ENCODE assay signal across 16 mouse cellular contexts in the genomic region with DNA sequence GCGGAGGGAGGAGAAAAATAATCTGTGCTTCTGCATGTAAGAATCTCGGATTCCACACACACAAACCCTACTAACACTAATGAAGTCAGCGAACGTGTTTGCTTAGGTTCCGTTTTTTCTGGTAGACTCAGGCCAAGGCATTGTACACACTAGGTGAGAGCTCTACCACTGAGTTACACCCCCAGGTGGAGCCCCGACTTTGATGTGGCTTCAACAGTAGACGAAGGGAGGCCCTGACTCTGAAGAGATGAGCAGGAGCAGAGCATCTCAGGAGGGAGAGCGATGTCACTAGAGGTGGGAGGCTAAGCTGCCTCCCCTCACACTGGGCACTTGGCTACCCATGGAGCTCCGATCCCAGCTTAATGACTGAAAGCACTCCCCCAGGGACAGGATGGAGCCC. TPM values are rescaled to one million over a fixed set of nuclear protein-coding genes. Genes with fewer than 3 reads are reported as not detected.
DNase-seq lines count a peak whose midpoint lies in the region; ATAC-seq lines count a peak whose summit lies in the region.
"Had no signal": no experiment of that assay in that cellular context is flagged by ENCODE, and none has a peak within 500 bp of the region (broad histone marks: within the 10 kb centered on the region; RNA-seq: fewer than 3 reads in every experiment).

No protein-coding gene starts in this region.

- DNase-seq in CD4-positive, CD25-positive, alpha-beta regulatory T cell, adult 2 months (ENCODE audit: low read depth, low spot score), result peak; percentile 11
- DNase-seq in thymus, postnatal 0 days (ENCODE audit: low spot score), result peak; percentile 66
- DNase-seq in thymus, postnatal 36 days, result peak; percentile 13 to 29
- DNase-seq in adrenal gland, postnatal 10 days, result no peak
- DNase-seq in adrenal gland, postnatal 36 days, result no peak
- DNase-seq: adrenal gland, postnatal 14 days; B cell, adult 2 months; cerebellum, adult 2 months; cerebellum, postnatal 10 days; embryo, embryonic 11 days; gastrocnemius, postnatal 14 days; heart, postnatal 36 days had no signal

- no peak for ATAC-seq in CD4-positive, CD25-positive, alpha-beta regulatory T cell, adult 4 months
- no peak for ATAC-seq in inflammation-experienced regulatory T-cells, adult 6 months
- ATAC-seq: forebrain, embryonic 16.5 days; intestine, postnatal 0 days had no signal

RNA-seq across cellular contexts. Expression of a gene that starts 12.7 kb away (rescaled TPM):
- 10 to 100 TPM in 1 of 2 experiments, 1 to 10 TPM in 1; 7.4 to 14.7 TPM for polyA plus RNA-seq in CD4-positive, CD25-positive, alpha-beta regulatory T cell, adult 4 months (2017; shearing (Covaris generic))
- polyA plus RNA-seq in thymus, postnatal 0 days (2015; fragmentation: Nextera tagmentation; extraction: Ambion mirVana), result 5.5 and 10.9 TPM in 2 replicates
- 10 to 100 TPM; 24.3 to 25.3 TPM for total RNA-seq in adrenal gland, postnatal 10 days (2021)
- 10 to 100 TPM; 27.0 to 31.6 TPM for total RNA-seq in adrenal gland, postnatal 36 days (2021)
- polyA plus RNA-seq in inflammation-experienced regulatory T-cells, adult 6 months (2017; shearing (Covaris generic)), result 1 to 10 TPM; 4.6 to 9.4 (median 8.5) TPM

RNA-seq across cellular contexts. Expression of a gene that starts 52.2 kb away (rescaled TPM):
- polyA plus RNA-seq in CD4-positive, CD25-positive, alpha-beta regulatory T cell, adult 4 months (2017; shearing (Covaris generic)), result 1 to 10 TPM; 1.1 to 1.8 TPM
- polyA plus RNA-seq in thymus, postnatal 0 days (2015; fragmentation: Nextera tagmentation; extraction: Ambion mirVana), result 27.0 and 27.9 TPM in 2 replicates
- 10 to 100 TPM; 21.4 to 28.1 TPM for total RNA-seq in adrenal gland, postnatal 10 days (2021)
- 10 to 100 TPM; 16.9 to 17.3 TPM for total RNA-seq in adrenal gland, postnatal 36 days (2021)
- 1 to 10 TPM in 2 of 3 experiments, under 1 TPM in 1; 0.92 to 1.6 (median 1.1) TPM for polyA plus RNA-seq in inflammation-experienced regulatory T-cells, adult 6 months (2017; shearing (Covaris generic))

Comparison
In these comparisons a context has a peak if more than half of its experiments do, and no peak if none do; other contexts are left out.
1. DNase-seq: peak in CD4-positive, CD25-positive, alpha-beta regulatory T cell, adult 2 months (single experiment), thymus, postnatal 0 days (single experiment) and thymus, postnatal 36 days (2 of 2); none in adrenal gland, postnatal 10 days (single experiment) and adrenal gland, postnatal 36 days (0 of 2).